Mouse (Mus musculus): ENCODE data around the gene Ctps. TPM values are rescaled to one million over a fixed set of nuclear protein-coding genes. Genes with fewer than 3 reads are reported as not detected.

Ctps gene
- polyA plus RNA-seq (2014; fragmentation: Nextera tagmentation; extraction: Ambion mirVana), result 142 and 149 TPM in 2 replicates

- peak within 1 kb of the TSS; percentile 69 for H3K4me3 ChIP-seq (ENCODE audit: low read depth, low read length)
- 0 out of 2 replicates have a peak, but pooled peaks cover 2% of the 10 kb centered on the region for H3K4me1 ChIP-seq (replicated peaks; ENCODE audit: control insufficient read depth, insufficient read depth, low read length)
- peak; percentile 96 for ATAC-seq (replicated peaks; ENCODE audit: low FRiP score)
- WGBS, result under 1% methylated on average over 96 of the region's 97 CpGs
- no peaks in the 10 kb centered on the region; the same call in 1 of the 2 replicates for H3K36me3 ChIP-seq (ENCODE audit: control insufficient read depth, insufficient read depth, low read length)
- peak; percentile 99 for DNase-seq (ENCODE audit: low spot score)
- no peaks in the 10 kb centered on the region for H3K27me3 ChIP-seq (ENCODE audit: control insufficient read depth, insufficient read depth, low read length)
- peak within 1 kb of the TSS; percentile 89 for H3K27ac ChIP-seq (ENCODE audit: low read depth, low read length)
- no peaks in the 10 kb centered on the region for H3K9me3 ChIP-seq (ENCODE audit: control insufficient read depth, low read length)
- H3K4me2 ChIP-seq (ENCODE audit: low read depth, low read length, severe bottlenecking), result peak within 1 kb of the TSS; percentile 87
- peak within 1 kb of the TSS; percentile 96 for H3K9ac ChIP-seq (ENCODE audit: low read length)
These were observed at the start of gene Ctps for GRCm38 (mm10) chr4:120569486-120570437. TSS of gene Ctps (minus strand) at chr4:120570276.

DNA sequence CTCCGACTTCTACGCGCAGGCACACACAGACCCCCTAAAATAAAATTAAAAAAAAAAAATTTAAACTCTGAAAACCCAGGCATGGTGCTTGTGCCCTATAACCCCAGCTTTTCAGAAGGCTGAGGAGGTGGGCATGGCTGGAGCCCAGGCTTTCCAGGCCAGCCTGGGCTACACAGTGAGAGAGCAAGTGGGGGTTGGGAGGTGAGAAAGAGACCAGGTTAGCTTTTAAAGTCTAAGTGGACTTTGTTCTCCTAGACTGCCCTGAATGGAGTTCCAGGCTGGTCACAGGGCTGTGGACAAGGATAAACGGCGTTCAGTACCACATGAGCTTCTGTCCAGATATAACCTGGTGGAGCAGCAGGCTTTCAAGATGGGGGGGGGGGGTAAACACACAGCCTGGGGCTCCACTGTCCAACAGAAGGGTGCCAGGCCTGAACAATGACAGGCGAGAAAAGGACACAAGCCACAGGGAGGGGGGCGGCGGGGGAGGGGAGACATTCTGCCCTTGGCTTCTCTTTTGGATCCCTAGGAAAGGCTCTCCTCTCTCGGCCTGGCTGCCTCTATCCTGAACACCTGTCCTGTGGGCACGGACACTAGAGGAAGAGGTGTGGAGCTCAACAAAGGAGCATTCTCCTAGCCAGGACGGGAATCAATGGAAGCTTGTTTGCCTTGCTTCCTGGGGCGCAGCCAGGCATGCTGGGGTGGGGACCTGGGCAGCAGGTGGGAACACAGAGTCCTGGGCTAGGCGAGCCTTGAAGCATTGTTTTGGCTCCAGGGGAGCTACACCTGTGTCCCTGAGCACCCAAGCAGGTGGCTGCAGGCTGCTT lies 46.3 kb upstream of the Ctps start:
- WGBS, result 61% methylated on average over 13 of the region's 13 CpGs
- DNase-seq (ENCODE audit: low spot score) (no peak), ATAC-seq (replicated peaks; ENCODE audit: low FRiP score) (no peak)
- H3K4me3 ChIP-seq (ENCODE audit: low read depth, low read length), result no peak overlapping the region
- no peak overlapping the region for H3K4me2 ChIP-seq (ENCODE audit: low read depth, low read length, severe bottlenecking)
- no peak overlapping the region for H3K27ac ChIP-seq (ENCODE audit: low read depth, low read length)
- H3K9ac ChIP-seq (ENCODE audit: low read length), result no peak overlapping the region
- H3K27me3 ChIP-seq (ENCODE audit: control insufficient read depth, insufficient read depth, low read length), result no peaks in the 10 kb centered on the region
- H3K4me1 ChIP-seq (replicated peaks; ENCODE audit: control insufficient read depth, insufficient read depth, low read length), result peaks cover 5% of the 10 kb centered on the region; the same call in 1 of the 2 replicates
- no peaks in the 10 kb centered on the region for H3K36me3 ChIP-seq (ENCODE audit: control insufficient read depth, insufficient read depth, low read length)
- no peaks in the 10 kb centered on the region for H3K9me3 ChIP-seq (ENCODE audit: control insufficient read depth, low read length)

DNA sequence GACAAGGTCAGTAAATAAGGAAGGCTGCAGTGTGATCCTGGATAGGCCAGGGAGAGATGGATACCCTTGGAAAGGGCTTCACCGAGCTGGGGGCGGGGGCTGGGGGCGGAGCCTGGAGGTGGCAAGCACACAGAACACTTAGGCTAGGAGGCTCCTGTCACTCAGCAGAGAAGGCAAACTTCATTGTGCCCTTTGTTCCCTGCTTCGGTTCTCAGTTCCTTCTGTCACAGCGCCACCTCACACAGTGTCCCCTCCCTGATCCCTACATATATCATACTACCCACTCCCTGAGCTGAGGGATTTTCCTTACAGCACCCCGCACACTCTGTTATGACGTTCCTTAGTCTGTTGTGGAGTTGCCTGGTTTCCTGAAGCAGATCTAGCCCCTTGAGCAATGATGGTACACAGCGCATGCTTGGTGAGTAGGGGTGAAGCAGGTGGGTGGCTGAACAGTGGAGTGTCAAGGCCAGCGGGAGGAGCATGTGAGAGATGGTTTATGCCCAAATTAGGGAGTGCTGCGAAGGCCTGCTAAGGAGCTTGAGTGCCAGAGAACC lies 45.5 kb upstream of the Ctps start:
- no peaks in the 10 kb centered on the region for H3K36me3 ChIP-seq (ENCODE audit: control insufficient read depth, insufficient read depth, low read length)
- no peak overlapping the region for H3K4me3 ChIP-seq (ENCODE audit: low read depth, low read length)
- DNase-seq (ENCODE audit: low spot score) (peak; percentile 63), ATAC-seq (replicated peaks; ENCODE audit: low FRiP score) (peak; percentile 37; the same call in 1 of the 2 replicates)
- H3K9ac ChIP-seq (ENCODE audit: low read length), result no peak overlapping the region
- peaks cover 5% of the 10 kb centered on the region; the same call in 1 of the 2 replicates for H3K4me1 ChIP-seq (replicated peaks; ENCODE audit: control insufficient read depth, insufficient read depth, low read length)
- H3K4me2 ChIP-seq (ENCODE audit: low read depth, low read length, severe bottlenecking), result no peak overlapping the region
- no peaks in the 10 kb centered on the region for H3K27me3 ChIP-seq (ENCODE audit: control insufficient read depth, insufficient read depth, low read length)
- no peak overlapping the region for H3K27ac ChIP-seq (ENCODE audit: low read depth, low read length)
- H3K9me3 ChIP-seq (ENCODE audit: control insufficient read depth, low read length), result no peaks in the 10 kb centered on the region
- WGBS, result 28% methylated on average over 10 of the region's 10 CpGs

DNA sequence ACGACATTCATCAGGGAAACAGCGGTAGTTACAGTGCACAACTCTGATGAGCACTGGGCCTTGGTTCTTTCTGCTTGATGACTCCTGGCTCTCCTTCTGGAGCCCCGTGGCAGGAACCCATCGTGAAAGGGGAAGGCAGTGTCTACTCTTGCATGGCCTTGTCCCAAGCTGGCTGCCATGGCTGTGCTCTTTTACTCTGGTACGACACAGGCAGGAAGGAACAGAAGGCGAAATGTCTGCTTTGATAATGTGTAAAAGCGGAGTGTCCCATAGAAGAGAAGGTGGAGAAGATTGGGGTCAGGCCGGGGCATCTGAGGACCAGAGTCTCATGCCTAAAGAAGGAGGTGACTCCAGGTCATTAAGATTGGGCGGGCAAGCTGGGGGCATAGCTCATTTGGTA lies 44.6 kb upstream of the Ctps start:
- Histone ChIP-seq H3K4me1 (replicated peaks; ENCODE audit: control insufficient read depth, insufficient read depth, low read length) (peaks cover 5% of the 10 kb centered on the region; the same call in 1 of the 2 replicates), H3K4me2 (ENCODE audit: low read depth, low read length, severe bottlenecking) (no peak overlapping the region), H3K27me3 (ENCODE audit: control insufficient read depth, insufficient read depth, low read length) (no peaks in the 10 kb centered on the region), H3K36me3 (ENCODE audit: control insufficient read depth, insufficient read depth, low read length) (no peaks in the 10 kb centered on the region), H3K4me3 (ENCODE audit: low read depth, low read length) (no peak overlapping the region), H3K9me3 (ENCODE audit: control insufficient read depth, low read length) (no peaks in the 10 kb centered on the region), H3K9ac (ENCODE audit: low read length) (no peak overlapping the region), H3K27ac (ENCODE audit: low read depth, low read length) (no peak overlapping the region)
- ATAC-seq (replicated peaks; ENCODE audit: low FRiP score) (no peak), DNase-seq (ENCODE audit: low spot score) (no peak)
- WGBS, result 78% methylated on average over 9 of the region's 9 CpGs

DNA sequence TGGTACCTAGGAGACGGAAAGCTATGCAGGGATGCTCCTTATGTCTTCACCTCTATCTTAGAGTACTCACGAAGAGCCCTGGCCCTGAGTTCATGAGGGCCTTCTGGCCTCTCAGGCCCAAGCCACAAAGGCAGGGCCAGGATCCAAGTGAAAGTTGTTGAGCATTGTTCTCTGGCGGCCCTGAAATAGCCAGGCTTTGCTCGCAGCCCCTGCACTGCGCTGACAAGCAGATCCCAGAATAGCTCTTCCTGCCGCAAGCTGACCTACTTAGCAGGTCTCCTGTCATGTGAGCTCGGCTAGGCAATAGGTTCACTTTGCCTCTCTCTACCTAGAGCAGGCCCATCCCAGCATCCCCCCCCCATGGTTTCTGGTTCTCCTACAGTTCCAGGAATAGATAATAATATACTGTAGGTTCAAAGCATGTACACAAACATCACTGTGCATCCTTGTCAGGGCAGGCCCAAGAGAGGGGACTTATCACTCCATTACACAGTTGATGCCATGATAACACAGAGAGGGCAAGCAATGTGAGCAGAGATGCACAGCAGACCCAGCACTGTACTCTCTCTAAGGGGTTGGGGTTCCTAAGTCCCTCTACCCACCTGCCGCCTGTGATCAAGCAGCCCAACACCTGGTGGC lies 43.7 kb upstream of the Ctps start:
- no peak for DNase-seq (ENCODE audit: low spot score)
- no peak overlapping the region for H3K27ac ChIP-seq (ENCODE audit: low read depth, low read length)

GRCm38 (mm10) chr4:120612304-120613080 lies 42.4 kb upstream of the Ctps start:
- ATAC-seq (replicated peaks; ENCODE audit: low FRiP score) (no peak; the same call in 1 of the 2 replicates), DNase-seq (ENCODE audit: low spot score) (no peak)
- 24% methylated on average over 9 of the region's 9 CpGs for WGBS
- Histone ChIP-seq H3K4me1 (replicated peaks; ENCODE audit: control insufficient read depth, insufficient read depth, low read length) (peaks cover 5% of the 10 kb centered on the region; the same call in 1 of the 2 replicates), H3K9me3 (ENCODE audit: control insufficient read depth, low read length) (no peaks in the 10 kb centered on the region), H3K9ac (ENCODE audit: low read length) (no peak overlapping the region), H3K4me3 (ENCODE audit: low read depth, low read length) (no peak overlapping the region), H3K36me3 (ENCODE audit: control insufficient read depth, insufficient read depth, low read length) (no peaks in the 10 kb centered on the region), H3K27me3 (ENCODE audit: control insufficient read depth, insufficient read depth, low read length) (no peaks in the 10 kb centered on the region), H3K4me2 (ENCODE audit: low read depth, low read length, severe bottlenecking) (no peak overlapping the region), H3K27ac (ENCODE audit: low read depth, low read length) (peak overlapping the region; percentile 46; the same call in 1 of the 2 replicates)

More for the DNA sequence above, 43.7 kb upstream of the Ctps start:
- no peak for ATAC-seq (replicated peaks; ENCODE audit: low FRiP score)
- no peak overlapping the region for H3K4me2 ChIP-seq (ENCODE audit: low read depth, low read length, severe bottlenecking)
- H3K36me3 ChIP-seq (ENCODE audit: control insufficient read depth, insufficient read depth, low read length), result no peaks in the 10 kb centered on the region
- no peaks in the 10 kb centered on the region for H3K9me3 ChIP-seq (ENCODE audit: control insufficient read depth, low read length)
- WGBS, result 54% methylated on average over 8 of the region's 8 CpGs
- no peak overlapping the region for H3K9ac ChIP-seq (ENCODE audit: low read length)
- H3K4me3 ChIP-seq (ENCODE audit: low read depth, low read length), result no peak overlapping the region
- no peaks in the 10 kb centered on the region for H3K27me3 ChIP-seq (ENCODE audit: control insufficient read depth, insufficient read depth, low read length)
- H3K4me1 ChIP-seq (replicated peaks; ENCODE audit: control insufficient read depth, insufficient read depth, low read length), result peaks cover 5% of the 10 kb centered on the region; the same call in 1 of the 2 replicates

DNA sequence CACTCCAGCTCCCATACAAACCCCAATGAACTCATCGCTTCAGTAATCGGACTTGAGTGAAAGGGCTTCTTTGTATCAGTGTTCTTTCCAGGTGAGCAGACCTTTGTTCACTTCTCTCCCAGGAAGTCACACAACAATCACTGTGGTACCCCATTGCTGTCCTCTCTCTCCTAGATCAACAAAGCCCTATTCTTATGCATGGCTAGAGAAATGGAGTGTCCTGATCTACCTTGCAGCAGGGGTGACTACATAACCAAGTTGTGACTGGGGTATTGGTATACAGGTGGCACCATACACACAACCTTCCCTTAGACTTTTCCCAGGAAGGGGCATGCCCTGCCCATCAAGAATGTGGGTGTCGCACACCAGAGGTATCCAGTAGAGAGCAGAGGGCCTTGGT lies 40.9 kb upstream of the Ctps start:
- Histone ChIP-seq H3K9me3 (ENCODE audit: control insufficient read depth, low read length) (no peaks in the 10 kb centered on the region), H3K9ac (ENCODE audit: low read length) (no peak overlapping the region), H3K4me2 (ENCODE audit: low read depth, low read length, severe bottlenecking) (no peak overlapping the region), H3K27me3 (ENCODE audit: control insufficient read depth, insufficient read depth, low read length) (no peaks in the 10 kb centered on the region), H3K36me3 (ENCODE audit: control insufficient read depth, insufficient read depth, low read length) (no peaks in the 10 kb centered on the region), H3K4me3 (ENCODE audit: low read depth, low read length) (no peak overlapping the region), H3K4me1 (replicated peaks; ENCODE audit: control insufficient read depth, insufficient read depth, low read length) (peaks cover 5% of the 10 kb centered on the region; the same call in 1 of the 2 replicates), H3K27ac (ENCODE audit: low read depth, low read length) (no peak overlapping the region)
- ATAC-seq (replicated peaks; ENCODE audit: low FRiP score) (no peak), DNase-seq (ENCODE audit: low spot score) (no peak)
- WGBS, result 54% methylated on average over 3 of the region's 3 CpGs

Measured in forebrain, embryonic 11.5 days (tissue).